Mouse (Mus musculus) c-Kit-positive CD71-negative TER-119-negative erythroid progenitor cells, embryonic 14.5 days (primary cell): Measurements from ENCODE around the gene Grm1.
A peak's percentile ranks its signal among the peaks of the same experiment; 100 is the strongest.

Experiments
- DNase-seq: peaks from one replicate; pipeline ENCODE4 v3.0.0-alpha.2; 2013; ENCODE audit warnings: low read depth

Gene Grm1

GRCm38 (mm10) chr10:10831141-10831540, 251.0 kb downstream of the Grm1 start:
- no peak for DNase-seq

- no peak for DNase-seq
Measured at GRCm38 (mm10) chr10:10827308-10827707, 254.8 kb downstream of the Grm1 start.

DNA sequence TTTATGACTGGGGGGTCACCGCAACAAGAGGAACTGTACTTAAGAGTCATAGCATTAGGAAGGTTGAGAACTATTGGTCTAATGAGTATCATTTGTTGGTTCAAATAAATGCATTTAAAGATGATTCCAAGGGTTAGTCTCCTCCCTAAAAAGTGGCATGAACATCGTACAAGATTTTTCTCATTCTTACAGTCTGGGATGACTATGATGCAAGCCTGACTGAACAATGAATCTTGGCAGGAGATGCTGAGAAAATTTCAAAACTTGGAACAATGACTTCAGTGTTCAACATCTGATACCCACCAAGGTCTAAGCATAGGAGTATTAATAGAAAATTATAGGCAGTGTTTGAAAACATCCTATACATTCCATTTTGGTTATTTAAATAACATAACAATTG, 264.1 kb downstream of the Grm1 start:
- no peak for DNase-seq

DNA sequence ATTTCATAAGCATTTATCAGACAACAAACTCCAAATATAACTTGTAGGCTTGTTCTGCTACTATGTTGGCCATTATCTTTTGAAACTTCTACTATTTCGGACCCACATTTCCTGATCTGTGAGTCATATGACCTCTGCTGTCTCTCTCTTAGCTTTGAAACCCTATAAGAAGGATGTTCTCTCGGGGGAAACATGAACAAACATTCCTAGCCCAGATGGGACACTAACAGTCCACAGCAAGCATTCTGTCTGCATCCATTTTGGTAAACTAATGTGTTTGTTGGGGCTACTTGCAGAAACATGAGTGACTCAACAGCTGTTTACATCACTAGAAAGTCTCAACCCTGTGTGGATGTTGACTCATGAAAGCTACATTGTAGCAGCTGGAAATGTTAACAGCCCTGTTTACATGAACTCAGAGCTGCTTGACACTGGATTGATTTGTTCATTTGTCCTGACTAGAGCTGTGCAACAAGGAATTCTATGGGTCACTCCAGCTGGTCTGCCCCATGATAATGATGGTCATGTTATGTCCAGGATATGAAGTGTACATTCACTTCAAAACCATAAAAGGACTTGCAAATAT, 267.4 kb downstream of the Grm1 start:
- no peak for DNase-seq

DNA sequence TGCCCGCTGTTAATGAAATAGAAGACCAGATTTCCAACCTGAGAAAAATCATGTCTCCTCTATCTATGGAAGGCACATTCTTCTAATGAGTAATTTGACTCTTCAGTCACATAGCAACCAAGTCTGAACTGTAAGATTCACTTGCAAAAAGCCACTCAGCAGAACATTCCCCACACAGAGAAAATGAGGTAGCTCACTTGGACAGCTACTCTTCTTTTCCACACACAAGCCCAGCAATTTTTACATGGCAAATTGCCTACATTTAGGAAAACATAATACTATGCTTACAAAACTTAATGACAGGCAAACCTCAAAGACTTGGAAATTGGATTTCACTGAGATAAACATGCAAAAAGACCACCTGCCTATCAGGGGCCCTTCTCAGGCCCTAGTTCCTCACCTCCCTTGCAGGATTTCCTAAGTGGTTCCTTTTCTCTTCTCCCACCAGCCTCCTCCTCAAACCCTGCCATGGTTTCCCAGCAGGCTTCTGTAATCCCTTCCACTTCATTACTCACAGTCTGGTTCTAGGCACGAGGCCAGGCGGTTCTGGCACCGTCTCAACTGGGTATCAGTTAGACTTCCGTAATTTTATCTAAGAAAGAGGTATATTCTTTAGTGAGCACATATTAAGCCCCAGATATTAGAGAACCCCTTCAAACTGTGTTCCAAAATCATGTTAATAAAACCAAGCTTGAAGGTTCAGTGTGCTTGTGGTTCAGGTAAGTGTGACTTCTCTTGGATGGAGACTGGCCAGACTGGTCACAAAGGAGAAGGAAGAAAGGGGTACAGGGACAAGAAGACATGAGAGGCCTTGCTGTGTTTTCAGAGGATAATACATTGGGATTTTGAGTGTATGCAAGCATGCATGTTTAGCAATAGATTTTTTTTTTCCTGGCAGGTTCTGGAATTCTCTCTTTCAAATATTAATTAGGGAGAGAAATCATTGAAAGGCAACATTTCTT, 269.1 kb downstream of the Grm1 start:
- no peak for DNase-seq

DNA sequence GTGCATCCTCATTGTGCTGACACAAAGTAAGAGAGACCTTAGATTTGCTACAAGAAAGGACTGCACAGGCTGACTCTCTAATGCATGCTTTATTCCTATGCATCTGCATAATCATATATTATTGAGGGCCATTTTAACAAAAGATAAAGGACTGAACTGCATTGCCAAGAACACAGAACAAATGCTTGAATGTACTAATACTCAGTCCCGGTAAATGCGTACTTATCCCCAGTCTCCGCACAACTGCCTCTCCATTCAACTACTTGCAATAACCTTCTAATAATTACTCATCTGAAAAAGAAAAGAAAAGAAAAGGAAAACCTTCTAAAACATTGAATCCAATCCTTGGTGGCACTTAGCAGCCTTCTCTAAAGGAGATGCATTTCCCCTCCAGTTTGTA, 272.4 kb downstream of the Grm1 start:
- no peak for DNase-seq

- DNase-seq: no peak
Measured at GRCm38 (mm10) chr10:10795321-10795720, 286.8 kb downstream of the Grm1 start.

DNA sequence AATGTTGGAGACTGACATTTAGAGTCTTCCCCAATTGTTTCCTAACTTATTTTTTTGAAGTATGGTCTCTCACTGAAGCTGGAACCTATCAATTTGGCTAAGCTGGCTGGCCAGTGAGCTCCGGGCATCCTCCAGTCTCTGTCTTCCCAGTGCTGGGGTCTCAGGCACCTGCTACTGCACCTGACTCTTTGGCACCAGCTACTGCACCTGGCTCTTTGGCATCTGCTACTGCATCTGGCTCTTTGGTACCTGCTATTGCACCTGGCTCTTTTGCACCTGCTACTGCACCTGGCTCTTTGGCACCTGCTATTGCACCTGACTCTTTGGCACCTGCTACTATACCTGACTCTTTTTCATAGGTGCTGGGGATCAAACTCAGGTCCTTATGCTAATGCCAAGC, 291.7 kb downstream of the Grm1 start:
- no peak for DNase-seq

DNA sequence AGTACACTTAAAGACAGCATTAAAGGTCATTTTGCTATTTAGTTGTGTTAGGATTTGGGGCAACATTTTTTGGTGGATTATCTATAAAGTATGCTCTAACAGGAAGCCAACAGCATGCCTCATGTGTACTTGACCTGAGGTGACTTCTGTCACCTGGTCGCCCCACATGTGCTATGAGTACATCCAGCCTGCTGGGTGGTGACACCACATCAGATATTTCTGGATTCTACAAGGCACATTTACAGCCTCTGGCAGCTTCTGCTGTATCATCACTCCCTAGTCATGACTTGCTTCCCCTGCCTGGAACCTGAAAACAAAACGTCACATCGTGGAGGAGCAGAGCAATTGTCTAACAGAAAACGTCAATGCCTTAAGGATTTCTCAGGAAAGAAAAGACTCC, 292.2 kb downstream of the Grm1 start:
- no peak for DNase-seq

GRCm38 (mm10) chr10:10787906-10788416, 294.2 kb downstream of the Grm1 start:
- no peak for DNase-seq

- no peak for DNase-seq
Measured at GRCm38 (mm10) chr10:10785122-10785521, 297.0 kb downstream of the Grm1 start.

DNA sequence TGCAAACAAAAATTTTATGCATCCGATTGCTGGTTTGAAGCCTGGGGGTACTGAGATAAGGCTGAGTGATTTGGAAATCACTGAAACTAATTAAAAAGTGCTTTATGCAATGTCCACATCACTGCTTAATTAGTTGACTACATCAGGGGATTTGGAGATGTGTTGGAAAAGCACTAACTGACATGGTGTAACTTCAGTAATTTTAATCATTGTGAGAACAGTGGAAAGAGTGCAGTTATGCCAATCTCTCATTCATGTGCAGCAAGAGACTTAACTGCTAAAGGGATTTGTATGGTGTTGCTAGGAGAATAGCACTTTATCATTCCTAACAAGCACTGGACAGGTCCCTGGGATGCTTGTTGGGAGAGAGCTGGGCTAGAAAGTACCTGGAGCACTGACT, 307.3 kb downstream of the Grm1 start:
- DNase-seq: no peak

GRCm38 (mm10) chr10:10763015-10763414, 319.1 kb downstream of the Grm1 start:
- DNase-seq: no peak

DNA sequence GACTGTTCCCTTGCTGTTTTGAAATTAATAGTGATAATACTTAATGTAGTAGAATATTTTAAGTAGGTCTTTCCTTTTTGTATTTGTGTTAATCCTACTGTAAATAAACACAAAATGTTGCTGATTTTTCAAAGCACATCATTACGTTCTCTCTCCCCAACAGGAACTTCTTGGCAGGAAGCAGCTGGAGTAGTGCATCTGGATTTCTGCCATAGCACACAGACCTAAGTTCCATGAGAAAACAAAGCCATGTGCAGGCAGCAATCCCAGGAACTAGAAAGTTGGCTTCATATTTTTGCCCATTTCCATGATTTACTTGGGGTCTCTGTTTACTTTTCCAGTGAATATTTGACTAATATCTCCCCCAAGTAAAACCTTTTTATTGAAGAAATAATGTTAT, 320.9 kb downstream of the Grm1 start:
- DNase-seq: no peak

GRCm38 (mm10) chr10:10760801-10761200, 321.4 kb downstream of the Grm1 start:
- no peak for DNase-seq

GRCm38 (mm10) chr10:10751033-10751432, 331.1 kb downstream of the Grm1 start:
- no peak for DNase-seq

DNA sequence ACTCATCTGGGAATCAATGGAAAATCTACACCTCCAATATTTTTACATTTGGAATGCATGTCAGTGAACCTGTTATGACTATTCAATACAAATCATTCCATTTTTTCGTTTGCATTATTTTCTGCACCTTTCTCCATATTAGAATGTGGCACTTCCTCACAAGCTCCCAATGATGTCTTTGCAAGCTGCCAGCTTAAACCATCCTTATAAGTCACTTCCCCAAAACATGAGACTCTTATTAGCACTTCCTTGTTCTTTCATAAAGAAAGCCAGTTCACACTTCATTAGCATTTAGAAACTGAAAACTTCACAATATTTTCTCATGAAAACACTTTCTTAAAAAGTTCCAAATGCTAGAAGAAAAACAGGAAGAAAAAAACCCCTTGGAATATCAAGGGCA, 338.1 kb downstream of the Grm1 start:
- no peak for DNase-seq

DNA sequence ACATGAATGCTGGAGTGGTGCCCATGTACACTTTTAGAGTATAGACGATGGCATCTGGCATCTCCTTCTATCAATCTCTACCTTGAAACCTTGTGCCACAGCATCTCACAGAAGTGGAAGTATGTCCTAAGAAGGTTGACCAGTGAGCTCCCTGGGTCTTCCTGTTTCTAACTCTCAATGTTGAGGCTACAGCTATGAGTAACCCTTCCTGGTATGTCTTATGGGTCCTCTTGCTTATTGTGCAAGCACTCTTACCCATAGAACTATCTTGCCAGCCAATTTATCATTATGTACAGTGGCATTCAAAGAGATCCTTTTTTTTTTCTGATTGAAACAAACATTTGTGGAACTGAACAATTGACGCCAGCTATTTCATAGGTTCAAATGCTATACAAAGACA, 340.0 kb downstream of the Grm1 start:
- DNase-seq: no peak

GRCm38 (mm10) chr10:10741314-10741713, 340.8 kb downstream of the Grm1 start:
- no peak for DNase-seq

DNA sequence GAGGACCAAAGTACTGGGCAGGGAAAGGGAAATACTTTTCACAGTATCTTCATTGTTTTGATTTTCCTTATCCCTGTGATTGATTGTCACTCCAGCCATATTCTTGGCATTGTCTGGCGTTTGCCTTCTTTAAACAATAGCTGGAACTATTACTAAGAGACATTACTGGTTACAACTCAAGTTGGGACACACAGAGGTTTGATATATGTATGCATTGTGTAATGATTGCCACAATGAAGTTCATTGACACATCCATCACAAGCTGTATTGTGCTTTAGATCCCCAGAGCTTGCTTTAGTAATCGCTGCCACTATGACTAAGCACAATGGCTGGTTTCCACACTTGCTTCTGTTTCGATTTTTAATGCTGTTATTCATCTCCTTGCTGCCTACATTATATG, 341.4 kb downstream of the Grm1 start:
- DNase-seq: no peak

GRCm38 (mm10) chr10:10737041-10737681, 345.0 kb downstream of the Grm1 start:
- DNase-seq: no peak

- no peak for DNase-seq
Measured at GRCm38 (mm10) chr10:10734561-10734960, 347.6 kb downstream of the Grm1 start.

- DNase-seq: peak; percentile 22
Measured at GRCm38 (mm10) chr10:10733092-10733491, 349.1 kb downstream of the Grm1 start.
